Mouse (Mus musculus) embryonic facial prominence, embryonic 10.5 days (tissue): ENCODE results near the gene Nup205. TPM values are rescaled to one million over a fixed set of nuclear protein-coding genes. Genes with fewer than 3 reads are reported as not detected.

Experiments
- DNase-seq: peaks from one replicate; pipeline ENCODE4 v3.0.0-alpha.2; 2017; ENCODE audit warnings: low spot score
- H3K27ac ChIP-seq: fragments of 300-500 bp; sonication (generic); replicated peaks from 2 replicates; pipeline ENCODE4 v1.5.1; 2016; ENCODE audit warnings: mild to moderate bottlenecking
- H3K27me3 ChIP-seq: fragments of 300-500 bp; sonication (generic); replicated peaks from 2 replicates; pipeline ENCODE4 v1.6.1; 2016; ENCODE audit warnings: low read depth, mild to moderate bottlenecking; ENCODE audit not compliant: poor library complexity, severe bottlenecking
- H3K36me3 ChIP-seq: fragments of 300-500 bp; sonication (generic); replicated peaks from 2 replicates; pipeline ENCODE4 v1.6.1; 2016; ENCODE audit warnings: mild to moderate bottlenecking, moderate library complexity
- H3K4me1 ChIP-seq: fragments of 300-500 bp; sonication (generic); 2 replicates; pipeline ENCODE4 v1.6.1; 2016
- H3K4me3 ChIP-seq: fragments of 300-500 bp; sonication (generic); 2 replicates; pipeline ENCODE4 v1.5.1; 2016; ENCODE audit warnings: mild to moderate bottlenecking, moderate library complexity
- H3K9me3 ChIP-seq: fragments of 300-500 bp; sonication (generic); 2 replicates; pipeline ENCODE4 v1.6.1; 2016; ENCODE audit warnings: mild to moderate bottlenecking
- WGBS: fragments of 180-500 bp; shearing (Covaris S2); methylation state at CpG from one replicate; pipeline ENCODE4 v1.1.7; 2016; 5-methylcytosine and 5-hydroxymethylcytosine counted together
- polyA plus RNA-seq: library from polyadenylated mRNA; unstranded; fragments of >200 nt; fragmentation: Nextera tagmentation; extraction: Ambion mirVana; gene quantifications from 2 replicates; pipeline ENCODE4 v1.2.1, GENCODE M21; 2016

Nup205 gene
- polyA plus RNA-seq, 1 experiment from 2014 or later, result 55.4 TPM

GRCm38 (mm10) chr6:35253474-35253873 lies 76.3 kb downstream of the Nup205 start:
- Histone ChIP-seq H3K4me1 (peaks cover 36% of the 10 kb centered on the region), H3K9me3 (no peaks in the 10 kb centered on the region), H3K4me3 (peak overlapping the region; percentile 75), H3K27ac (peak overlapping the region; percentile 92), H3K27me3 (no peaks in the 10 kb centered on the region), H3K36me3 (peaks cover 4% of the 10 kb centered on the region)
- no peak for DNase-seq
- 41% methylated on average over 5 of the region's 5 CpGs for WGBS

GRCm38 (mm10) chr6:35254136-35254904 lies 77.1 kb downstream of the Nup205 start:
- WGBS, result 57% methylated on average over 9 of the region's 9 CpGs
- no peak for DNase-seq

GRCm38 (mm10) chr6:35255017-35255416 lies 77.8 kb downstream of the Nup205 start:
- WGBS, result 77% methylated on average over 12 of the region's 12 CpGs
- Histone ChIP-seq H3K27me3 (no peaks in the 10 kb centered on the region), H3K9me3 (no peaks in the 10 kb centered on the region), H3K36me3 (peaks cover 4% of the 10 kb centered on the region; the same call in 1 of the 2 replicates), H3K27ac (no peak overlapping the region), H3K4me1 (peaks cover 36% of the 10 kb centered on the region), H3K4me3 (peak overlapping the region; percentile 75)
- DNase-seq, result no peak

More at GRCm38 (mm10) chr6:35254136-35254904, 77.1 kb downstream of the Nup205 start:
- Histone ChIP-seq H3K36me3 (peaks cover 4% of the 10 kb centered on the region; the same call in 1 of the 2 replicates), H3K9me3 (no peaks in the 10 kb centered on the region), H3K27ac (no peak overlapping the region; the same call in 1 of the 2 replicates), H3K4me1 (peaks cover 36% of the 10 kb centered on the region), H3K27me3 (no peaks in the 10 kb centered on the region), H3K4me3 (peak overlapping the region; percentile 75)

- Histone ChIP-seq H3K9me3 (no peaks in the 10 kb centered on the region), H3K4me1 (peaks cover 36% of the 10 kb centered on the region), H3K36me3 (peaks cover 17% of the 10 kb centered on the region), H3K27me3 (no peaks in the 10 kb centered on the region), H3K4me3 (no peak overlapping the region), H3K27ac (no peak overlapping the region)
- WGBS, result 92% methylated on average over 7 of the region's 7 CpGs
- no peak for DNase-seq
Observed at GRCm38 (mm10) chr6:35256691-35257090, 79.5 kb downstream of the Nup205 start.

GRCm38 (mm10) chr6:35257626-35258190 lies 80.5 kb downstream of the Nup205 start:
- Histone ChIP-seq H3K4me1 (peaks cover 30% of the 10 kb centered on the region), H3K4me3 (no peak overlapping the region), H3K27ac (no peak overlapping the region), H3K27me3 (no peaks in the 10 kb centered on the region), H3K9me3 (no peaks in the 10 kb centered on the region), H3K36me3 (peaks cover 27% of the 10 kb centered on the region)
- WGBS, result 83% methylated on average over 13 of the region's 13 CpGs
- no peak for DNase-seq

DNA sequence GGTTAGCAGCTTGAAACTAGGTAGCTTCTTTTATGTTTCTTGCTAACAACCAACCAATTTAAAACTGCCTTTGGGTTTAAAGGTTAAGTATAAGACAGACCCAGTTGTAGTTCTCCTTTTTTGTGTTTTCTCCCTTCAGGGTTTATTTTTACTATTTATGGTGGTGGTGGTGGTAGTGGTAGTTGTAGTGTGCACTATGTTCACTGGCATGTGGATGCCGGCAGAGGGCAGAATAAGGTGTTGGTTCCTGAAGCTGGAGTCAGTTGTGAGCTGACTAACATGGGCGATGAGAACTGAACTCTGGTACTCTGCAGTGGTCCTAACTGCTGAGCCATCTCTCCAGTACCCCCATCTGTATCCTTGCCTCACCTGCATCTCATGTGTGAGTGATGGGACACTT lies 81.7 kb downstream of the Nup205 start:
- WGBS, result 92% methylated on average over 2 of the region's 2 CpGs
- Histone ChIP-seq H3K36me3 (peaks cover 39% of the 10 kb centered on the region), H3K9me3 (no peaks in the 10 kb centered on the region), H3K4me1 (peaks cover 20% of the 10 kb centered on the region), H3K27me3 (no peaks in the 10 kb centered on the region), H3K4me3 (no peak overlapping the region), H3K27ac (no peak overlapping the region)
- no peak for DNase-seq

GRCm38 (mm10) chr6:35259526-35259925 lies 82.3 kb downstream of the Nup205 start:
- no peak for DNase-seq
- H3K36me3 ChIP-seq, result peaks cover 43% of the 10 kb centered on the region
- 78% methylated on average over 5 of the region's 5 CpGs for WGBS
- H3K4me1 ChIP-seq, result peaks cover 13% of the 10 kb centered on the region
- no peak overlapping the region for H3K4me3 ChIP-seq
- no peaks in the 10 kb centered on the region for H3K9me3 ChIP-seq
- H3K27me3 ChIP-seq, result no peaks in the 10 kb centered on the region
- H3K27ac ChIP-seq, result no peak overlapping the region

DNA sequence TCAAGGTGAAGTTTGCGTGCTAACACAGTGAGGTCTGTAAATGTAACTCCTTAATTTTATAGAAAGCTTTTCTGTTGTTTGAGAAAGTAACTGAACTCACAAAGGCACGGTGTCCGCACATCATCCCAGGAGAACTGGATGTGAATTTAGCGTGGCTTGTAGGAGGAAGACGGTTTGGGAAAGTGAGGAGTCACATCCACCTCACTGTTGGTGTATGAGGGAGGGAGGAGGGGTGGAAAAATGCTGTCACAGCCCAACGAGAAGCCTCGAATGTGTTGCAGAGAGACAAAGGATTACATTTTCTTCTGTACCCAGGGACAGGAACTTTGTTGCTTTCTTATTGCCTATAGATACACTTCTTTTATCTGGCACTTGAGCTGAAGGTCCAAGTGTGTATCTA lies 83.3 kb downstream of the Nup205 start:
- Histone ChIP-seq H3K4me3 (no peak overlapping the region), H3K36me3 (peaks cover 43% of the 10 kb centered on the region), H3K27me3 (no peaks in the 10 kb centered on the region), H3K4me1 (peaks cover 3% of the 10 kb centered on the region), H3K27ac (no peak overlapping the region), H3K9me3 (no peaks in the 10 kb centered on the region)
- WGBS, result 85% methylated on average over 7 of the region's 7 CpGs
- DNase-seq, result no peak

- H3K27me3 ChIP-seq, result no peaks in the 10 kb centered on the region
- H3K27ac ChIP-seq, result no peak overlapping the region
- H3K4me1 ChIP-seq, result no peaks in the 10 kb centered on the region
- no peak overlapping the region for H3K4me3 ChIP-seq
- peaks cover 43% of the 10 kb centered on the region for H3K36me3 ChIP-seq
- 85% methylated on average over 15 of the region's 15 CpGs for WGBS
- no peaks in the 10 kb centered on the region; the same call in 1 of the 2 replicates for H3K9me3 ChIP-seq
- DNase-seq, result no peak
Observed at GRCm38 (mm10) chr6:35265580-35266278, 88.5 kb downstream of the Nup205 start.

DNA sequence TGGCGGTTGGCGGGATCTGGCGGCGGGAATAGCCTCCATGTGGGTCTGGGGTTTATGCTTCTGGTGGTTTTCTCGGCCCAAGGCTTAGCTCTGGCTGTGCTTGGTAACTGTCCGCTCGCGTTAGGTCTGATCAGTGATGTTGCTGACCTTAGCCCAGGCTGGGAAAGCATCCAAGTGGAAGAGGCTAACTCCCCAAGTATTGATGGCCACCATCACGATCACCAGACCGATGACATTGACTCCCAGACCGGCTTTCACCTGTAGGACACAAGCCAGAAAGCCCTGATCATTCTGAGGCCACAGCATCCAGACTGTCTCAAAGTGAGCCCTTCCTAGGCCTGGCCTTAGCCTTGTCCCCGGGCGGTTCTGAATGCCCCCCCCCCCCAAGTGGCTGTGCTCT lies 91.5 kb downstream of the Nup205 start:
- Histone ChIP-seq H3K36me3 (peaks cover 13% of the 10 kb centered on the region), H3K4me1 (no peaks in the 10 kb centered on the region), H3K27me3 (no peaks in the 10 kb centered on the region), H3K4me3 (no peak overlapping the region), H3K9me3 (no peaks in the 10 kb centered on the region; the same call in 1 of the 2 replicates), H3K27ac (no peak overlapping the region)
- no peak for DNase-seq
- WGBS, result 96% methylated on average over 13 of the region's 13 CpGs

GRCm38 (mm10) chr6:35269643-35270042 lies 92.4 kb downstream of the Nup205 start:
- no peak overlapping the region for H3K27ac ChIP-seq
- no peak for DNase-seq
- H3K36me3 ChIP-seq, result peaks cover 7% of the 10 kb centered on the region; the same call in 1 of the 2 replicates
- H3K9me3 ChIP-seq, result no peaks in the 10 kb centered on the region; the same call in 1 of the 2 replicates
- no peak overlapping the region for H3K4me3 ChIP-seq
- H3K4me1 ChIP-seq, result no peaks in the 10 kb centered on the region
- 79% methylated on average over 13 of the region's 13 CpGs for WGBS
- H3K27me3 ChIP-seq, result no peaks in the 10 kb centered on the region

DNA sequence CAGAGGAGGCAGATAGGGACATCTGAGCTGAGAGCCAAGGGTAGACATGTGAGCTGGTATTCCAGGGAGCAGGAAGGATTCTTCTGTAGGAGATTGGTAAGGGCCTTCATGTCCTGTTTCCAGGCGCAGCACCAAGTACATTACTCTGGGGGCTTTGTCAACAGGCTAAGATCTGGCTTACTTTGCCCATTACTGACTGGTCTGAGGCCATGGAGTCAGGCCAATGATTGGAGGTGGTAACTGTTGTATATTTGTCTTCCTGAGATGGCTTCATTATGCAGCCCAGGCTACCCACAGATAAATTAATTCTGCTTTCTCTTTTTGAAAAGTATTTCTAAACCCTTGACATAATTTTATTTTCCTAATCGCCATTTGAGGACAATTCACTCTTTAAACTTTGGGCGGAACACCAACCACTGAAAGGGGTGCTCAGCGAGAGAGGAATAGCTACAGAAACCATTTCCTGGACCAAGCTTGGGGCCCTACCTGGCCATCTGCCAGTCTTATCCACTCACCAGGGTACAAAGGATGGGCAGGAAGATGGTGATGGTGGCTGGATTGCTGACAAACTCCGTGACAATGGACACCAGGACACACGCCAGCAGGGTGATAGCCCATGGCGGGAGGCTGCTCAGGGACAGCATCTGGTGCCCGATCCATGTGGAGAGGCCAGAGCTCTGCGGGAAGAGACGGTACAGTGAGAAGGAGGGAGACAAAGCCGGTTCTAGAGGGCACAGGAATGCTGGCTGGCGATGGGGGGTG lies 94.1 kb downstream of the Nup205 start:
- WGBS, result 91% methylated on average over 12 of the region's 12 CpGs
- no peak for DNase-seq
- 0 out of 2 replicates have a peak, but pooled peaks cover 7% of the 10 kb centered on the region for H3K36me3 ChIP-seq

More for the DNA sequence above, 94.1 kb downstream of the Nup205 start:
- H3K4me1 ChIP-seq, result no peaks in the 10 kb centered on the region
- H3K27ac ChIP-seq, result no peak overlapping the region
- H3K4me3 ChIP-seq, result no peak overlapping the region
- H3K27me3 ChIP-seq, result no peaks in the 10 kb centered on the region
- no peaks in the 10 kb centered on the region; the same call in 1 of the 2 replicates for H3K9me3 ChIP-seq
